Mouse (Mus musculus): ENCODE data around the gene Prss40. TPM values are rescaled to one million over a fixed set of nuclear protein-coding genes. Genes with fewer than 3 reads are reported as not detected.
"Not testable (repeated sequence)": the region's sequence is repeated elsewhere in the genome, so short reads cannot be mapped to it uniquely, and the experiment has no call there.

Prss40 gene
- polyA plus RNA-seq, 1 experiment: not detected

GRCm38 (mm10) chr1:34536767-34537485 is 23.8 kb downstream of the Prss40 start:
- no peak overlapping the region for H3K4me3 ChIP-seq (replicated peaks)
- peaks cover 9% of the 10 kb centered on the region; the same call in 1 of the 2 replicates for H3K9me3 ChIP-seq

GRCm38 (mm10) chr1:34536291-34536766 is 24.4 kb downstream of the Prss40 start:
- peaks cover 33% of the 10 kb centered on the region for H3K27me3 ChIP-seq (replicated peaks)
- H3K36me3 ChIP-seq (replicated peaks; ENCODE audit: low read length): no peaks in the 10 kb centered on the region
- no peaks in the 10 kb centered on the region; the same call in 1 of the 2 replicates for H3K4me1 ChIP-seq
- H3K9me3 ChIP-seq: peaks cover 6% of the 10 kb centered on the region; the same call in 1 of the 2 replicates
- H3K4me3 ChIP-seq (replicated peaks): no peak overlapping the region
- TF ChIP-seq FLI1 (IDR thresholded peaks at IDR 0.05; ENCODE audit: low read length) (no peak), GATA1 (IDR thresholded peaks at IDR 0.05; ENCODE audit: borderline replicate concordance, low read length) (no peak)

More at GRCm38 (mm10) chr1:34536767-34537485, 23.8 kb downstream of the Prss40 start:
- Histone ChIP-seq H3K4me1 (no peaks in the 10 kb centered on the region; the same call in 1 of the 2 replicates), H3K36me3 (replicated peaks; ENCODE audit: low read length) (no peaks in the 10 kb centered on the region), H3K27me3 (replicated peaks) (peaks cover 33% of the 10 kb centered on the region)
- no peak for TF ChIP-seq GATA1 (IDR thresholded peaks at IDR 0.05; ENCODE audit: borderline replicate concordance, low read length)
- no peak for TF ChIP-seq FLI1 (IDR thresholded peaks at IDR 0.05; ENCODE audit: low read length)

GRCm38 (mm10) chr1:34535043-34535698 is 25.6 kb downstream of the Prss40 start, which contains the start of gene Cfc1:
Cfc1 (plus strand) TSS chr1:34535648.
- H3K27me3 ChIP-seq (replicated peaks): peaks cover 33% of the 10 kb centered on the region
- H3K9me3 ChIP-seq; H3K36me3 ChIP-seq (replicated peaks; ENCODE audit: low read length); H3K4me3 ChIP-seq (replicated peaks); H3K4me1 ChIP-seq: not testable (repeated sequence)

GRCm38 (mm10) chr1:34534574-34534973 is 26.2 kb downstream of the Prss40 start:
- not testable (repeated sequence) for H3K9me3 ChIP-seq; H3K4me3 ChIP-seq (replicated peaks); H3K4me1 ChIP-seq; H3K36me3 ChIP-seq (replicated peaks; ENCODE audit: low read length)
- H3K27me3 ChIP-seq (replicated peaks): peaks cover 33% of the 10 kb centered on the region

GRCm38 (mm10) chr1:34523647-34524046 is 37.1 kb downstream of the Prss40 start:
- Histone ChIP-seq H3K9me3 (peaks cover 10% of the 10 kb centered on the region), H3K4me1 (peaks cover 10% of the 10 kb centered on the region), H3K36me3 (replicated peaks; ENCODE audit: low read length) (no peaks in the 10 kb centered on the region), H3K27me3 (replicated peaks) (peaks cover 38% of the 10 kb centered on the region), H3K4me3 (replicated peaks) (no peak overlapping the region)
- no peak for TF ChIP-seq FLI1 (IDR thresholded peaks at IDR 0.05; ENCODE audit: low read length)
- TF ChIP-seq GATA1 (IDR thresholded peaks at IDR 0.05; ENCODE audit: borderline replicate concordance, low read length): no peak

GRCm38 (mm10) chr1:34522850-34523244 is 37.9 kb downstream of the Prss40 start:
- Histone ChIP-seq H3K27me3 (replicated peaks) (peaks cover 38% of the 10 kb centered on the region), H3K4me3 (replicated peaks) (no peak overlapping the region), H3K36me3 (replicated peaks; ENCODE audit: low read length) (no peaks in the 10 kb centered on the region), H3K9me3 (peaks cover 10% of the 10 kb centered on the region), H3K4me1 (peaks cover 10% of the 10 kb centered on the region)
- TF ChIP-seq GATA1 (IDR thresholded peaks at IDR 0.05; ENCODE audit: borderline replicate concordance, low read length): no peak

- Histone ChIP-seq H3K36me3 (replicated peaks; ENCODE audit: low read length) (no peaks in the 10 kb centered on the region), H3K27me3 (replicated peaks) (peaks cover 38% of the 10 kb centered on the region), H3K9me3 (peaks cover 10% of the 10 kb centered on the region), H3K4me1 (peaks cover 11% of the 10 kb centered on the region), H3K4me3 (replicated peaks) (no peak overlapping the region)
- no peak for TF ChIP-seq FLI1 (IDR thresholded peaks at IDR 0.05; ENCODE audit: low read length)
- no peak for TF ChIP-seq GATA1 (IDR thresholded peaks at IDR 0.05; ENCODE audit: borderline replicate concordance, low read length)
Measured at GRCm38 (mm10) chr1:34522205-34522849, 38.4 kb downstream of the Prss40 start.

GRCm38 (mm10) chr1:34518259-34518658 is 42.5 kb downstream of the Prss40 start:
- H3K9me3 ChIP-seq: peaks cover 16% of the 10 kb centered on the region
- H3K27me3 ChIP-seq (replicated peaks): peaks cover 46% of the 10 kb centered on the region
- H3K4me1 ChIP-seq: peaks cover 20% of the 10 kb centered on the region
- no peak overlapping the region for H3K4me3 ChIP-seq (replicated peaks)
- no peak for TF ChIP-seq GATA1 (IDR thresholded peaks at IDR 0.05; ENCODE audit: borderline replicate concordance, low read length)
- TF ChIP-seq FLI1 (IDR thresholded peaks at IDR 0.05; ENCODE audit: low read length): no peak
- H3K36me3 ChIP-seq (replicated peaks; ENCODE audit: low read length): no peaks in the 10 kb centered on the region

- Histone ChIP-seq H3K9me3 (peaks cover 16% of the 10 kb centered on the region), H3K4me1 (peaks cover 20% of the 10 kb centered on the region), H3K27me3 (replicated peaks) (peaks cover 43% of the 10 kb centered on the region)
- H3K4me3 ChIP-seq (replicated peaks); H3K36me3 ChIP-seq (replicated peaks; ENCODE audit: low read length): not testable (repeated sequence)
Measured at GRCm38 (mm10) chr1:34517797-34518196, 42.9 kb downstream of the Prss40 start.

- H3K4me1 ChIP-seq: peaks cover 20% of the 10 kb centered on the region
- not testable (repeated sequence) for H3K36me3 ChIP-seq (replicated peaks; ENCODE audit: low read length); H3K4me3 ChIP-seq (replicated peaks)
- peaks cover 41% of the 10 kb centered on the region for H3K27me3 ChIP-seq (replicated peaks)
- H3K9me3 ChIP-seq: peaks cover 16% of the 10 kb centered on the region
Measured at GRCm38 (mm10) chr1:34517297-34517696, 43.4 kb downstream of the Prss40 start.

Data from megakaryocyte, embryonic 14.5 days (primary cell).